Mouse (Mus musculus) limb, embryonic 14.5 days (tissue): ENCODE data around the gene Adam19. TPM values are rescaled to one million over a fixed set of nuclear protein-coding genes. Genes with fewer than 3 reads are reported as not detected.

Experiments
- ATAC-seq: fragments of 200-750 bp; cut with Nextera tagmentation; 2 replicates; pipeline ENCODE4 v1.8.0; 2017; ENCODE audit warnings: low read depth, moderate number of reproducible peaks, moderate TSS enrichment; ENCODE audit not compliant: low FRiP score
- DNase-seq: peaks from one replicate; pipeline ENCODE4 v3.0.0-alpha.2; 2015; ENCODE audit warnings: low spot score
- H3K27ac ChIP-seq: fragments of 300-500 bp; sonication (generic); replicated peaks from 2 replicates; pipeline ENCODE4 v1.5.1; 2014; ENCODE audit warnings: low read depth, mild to moderate bottlenecking, low read length, moderate library complexity, mixed read lengths
- H3K27me3 ChIP-seq: fragments of 300-500 bp; sonication (generic); 2 replicates; pipeline ENCODE4 v1.6.1; 2014; ENCODE audit warnings: low read length, mixed read lengths; ENCODE audit not compliant: control insufficient read depth, insufficient read depth
- H3K36me3 ChIP-seq: fragments of 300-500 bp; sonication (generic); 2 replicates; pipeline ENCODE4 v1.6.1; 2014; ENCODE audit warnings: mild to moderate bottlenecking, low read length, moderate library complexity, mixed read lengths; ENCODE audit not compliant: control insufficient read depth, insufficient read depth
- H3K4me1 ChIP-seq: fragments of 300-500 bp; sonication (generic); 2 replicates; pipeline ENCODE4 v1.6.1; 2014; ENCODE audit warnings: antibody characterized with exemption, low read length, mixed read lengths; ENCODE audit not compliant: control insufficient read depth, insufficient read depth
- H3K4me2 ChIP-seq: fragments of 300-500 bp; sonication (generic); replicated peaks from 2 replicates; pipeline ENCODE4 v1.6.1; 2014; ENCODE audit warnings: low read depth, mild to moderate bottlenecking, low read length, moderate library complexity; ENCODE audit not compliant: severe bottlenecking
- H3K4me3 ChIP-seq: fragments of 300-500 bp; sonication (generic); replicated peaks from 2 replicates; pipeline ENCODE4 v1.5.1; 2014; ENCODE audit warnings: low read length
- H3K9ac ChIP-seq: fragments of 300-500 bp; sonication (generic); 2 replicates; pipeline ENCODE4 v1.6.1; 2014; ENCODE audit warnings: mild to moderate bottlenecking, low read depth, low read length, moderate library complexity; ENCODE audit not compliant: severe bottlenecking
- H3K9me3 ChIP-seq: fragments of 300-500 bp; sonication (generic); 2 replicates; pipeline ENCODE4 v1.6.1; 2016; ENCODE audit warnings: low read length; ENCODE audit not compliant: control insufficient read depth
- POLR2A ChIP-seq: fragments of 200-500 bp; IDR thresholded peaks from 2 replicates; pipeline ENCODE4 v1.8.0; 2012; ENCODE audit warnings: inconsistent platforms, mild to moderate bottlenecking, moderate library complexity, borderline replicate concordance; ENCODE audit not compliant: insufficient read depth, insufficient read length; ENCODE audit errors: extremely low read depth
- WGBS: fragments of 180-500 bp; shearing (Covaris S2); extraction: QIAGEN DNeasy Blood & Tissue Kit; methylation state at CpG from one replicate; pipeline ENCODE4 v1.1.7; 2014; 5-methylcytosine and 5-hydroxymethylcytosine counted together
- polyA plus RNA-seq, 2 experiments: library from polyadenylated mRNA; depleted of rRNA in 1 of 2; stranded (reverse) in 1 of 2; unstranded in 1 of 2; fragments of >200 nt; fragmentation: Nextera tagmentation in 1 of 2; extraction: Ambion mirVana in 1 of 2; gene quantifications; 2 replicates each; pipeline versions ENCODE4 v1.2.1 to v1.2.3; 2012 to 2014

Gene Adam19
- polyA plus RNA-seq, 2 experiments: 13.3 to 29.3 TPM

DNA sequence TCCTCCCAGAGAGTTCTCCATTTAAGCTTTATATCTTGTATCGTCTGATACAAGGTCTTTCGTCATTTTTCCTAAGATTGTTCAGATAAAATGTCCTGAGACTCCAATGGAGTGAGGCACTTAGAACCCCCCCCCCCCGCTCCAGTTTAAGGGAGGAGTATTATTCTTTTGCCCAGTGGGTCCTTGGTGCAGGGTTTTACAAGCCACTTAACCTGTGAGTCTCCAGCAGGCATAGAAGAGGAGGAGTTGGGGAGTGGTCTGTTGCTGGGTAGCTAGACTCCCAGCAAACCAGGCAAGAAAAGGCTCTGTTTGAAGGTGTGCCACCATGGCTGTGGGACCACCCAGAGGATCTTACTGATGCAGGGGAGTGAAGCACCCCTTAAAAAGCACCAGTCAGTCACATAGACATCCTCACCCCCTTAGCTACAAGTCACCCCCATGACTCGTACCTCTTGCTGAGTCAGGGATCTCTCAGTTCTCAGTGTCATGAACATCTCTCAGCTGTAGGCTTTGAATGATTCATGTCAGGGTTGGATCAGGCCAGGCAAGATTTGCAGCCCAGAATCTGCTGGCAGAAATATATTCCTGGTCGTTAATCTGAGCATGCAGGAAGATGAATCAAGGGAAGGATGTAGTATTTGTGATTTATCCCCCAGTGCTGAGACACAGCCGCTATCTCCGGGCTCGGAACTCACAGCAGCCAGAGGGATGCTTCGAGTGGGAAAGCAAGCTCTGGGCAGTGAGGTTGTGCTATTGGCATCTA lies 59.8 kb downstream of the Adam19 start:
- H3K27me3 ChIP-seq: no peaks in the 10 kb centered on the region
- H3K9me3 ChIP-seq: no peaks in the 10 kb centered on the region
- H3K4me3 ChIP-seq: no peak overlapping the region
- TF ChIP-seq POLR2A: no peak
- no peak overlapping the region for H3K4me2 ChIP-seq
- 77% methylated on average over 9 of the region's 9 CpGs for WGBS
- no peak overlapping the region for H3K27ac ChIP-seq
- no peak for ATAC-seq
- H3K36me3 ChIP-seq: peaks cover 25% of the 10 kb centered on the region
- DNase-seq: no peak
- H3K4me1 ChIP-seq: no peaks in the 10 kb centered on the region
- no peak overlapping the region for H3K9ac ChIP-seq

DNA sequence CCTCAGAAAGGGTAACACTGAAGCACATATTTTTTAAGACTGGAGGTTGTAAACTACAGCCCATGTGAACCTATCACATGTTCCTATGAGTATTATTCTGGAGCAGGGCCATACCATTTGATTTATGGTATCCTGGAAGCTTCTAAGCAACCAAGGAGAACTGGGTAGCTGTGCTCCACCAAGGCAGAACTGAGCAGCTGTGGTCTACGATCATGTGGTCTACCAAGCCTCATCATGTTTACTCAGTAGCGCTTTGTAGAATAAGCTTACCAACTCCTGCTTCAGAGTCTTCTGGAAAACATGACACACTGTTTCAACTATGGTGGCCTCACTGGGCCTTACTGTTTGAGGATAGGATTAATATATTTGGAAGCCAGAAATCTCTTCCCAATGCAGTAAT lies 60.7 kb downstream of the Adam19 start:
- Histone ChIP-seq H3K4me2 (no peak overlapping the region), H3K9ac (no peak overlapping the region), H3K4me3 (no peak overlapping the region), H3K9me3 (no peaks in the 10 kb centered on the region), H3K27me3 (no peaks in the 10 kb centered on the region), H3K36me3 (peaks cover 32% of the 10 kb centered on the region), H3K4me1 (no peaks in the 10 kb centered on the region), H3K27ac (no peak overlapping the region)
- peak; percentile 54 for DNase-seq
- 81% methylated on average over 2 of the region's 2 CpGs for WGBS
- no peak for TF ChIP-seq POLR2A
- no peak for ATAC-seq

DNA sequence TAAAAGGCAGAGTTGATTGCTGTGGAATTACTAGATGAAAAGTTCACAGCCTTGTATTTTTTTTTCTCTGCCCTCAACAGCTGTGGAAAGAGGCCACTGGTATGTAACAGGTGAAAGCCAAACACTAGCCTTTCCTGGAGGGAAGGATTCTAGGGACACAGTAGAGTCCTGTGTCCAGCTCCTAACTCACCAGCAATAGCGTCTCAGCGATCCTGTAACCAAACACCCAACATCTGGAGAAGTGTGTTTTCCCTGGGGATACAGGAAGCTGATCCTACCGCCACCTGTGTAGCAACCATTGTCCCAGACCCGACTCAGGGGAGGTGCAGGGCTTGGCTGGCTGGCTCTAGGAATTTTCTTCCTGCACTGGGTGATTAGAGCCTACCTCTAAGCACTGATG lies 63.8 kb downstream of the Adam19 start:
- 6% methylated on average over 4 of the region's 4 CpGs for WGBS
- Histone ChIP-seq H3K27ac (no peak overlapping the region), H3K9me3 (no peaks in the 10 kb centered on the region), H3K4me2 (no peak overlapping the region), H3K27me3 (no peaks in the 10 kb centered on the region), H3K9ac (no peak overlapping the region), H3K36me3 (peaks cover 40% of the 10 kb centered on the region), H3K4me3 (no peak overlapping the region), H3K4me1 (no peaks in the 10 kb centered on the region)
- DNase-seq (peak; percentile 37), ATAC-seq (peak; percentile 86)
- no peak for TF ChIP-seq POLR2A

GRCm38 (mm10) chr11:46120084-46120483 lies 64.3 kb downstream of the Adam19 start:
- H3K4me2 ChIP-seq: no peak overlapping the region
- H3K27me3 ChIP-seq: no peaks in the 10 kb centered on the region
- no peaks in the 10 kb centered on the region for H3K9me3 ChIP-seq
- H3K27ac ChIP-seq: no peak overlapping the region
- WGBS: 74% methylated on average over 10 of the region's 10 CpGs
- no peak; the same call in 1 of the 2 replicates for ATAC-seq
- H3K4me1 ChIP-seq: no peaks in the 10 kb centered on the region
- no peak for DNase-seq
- no peak for TF ChIP-seq POLR2A
- H3K9ac ChIP-seq: no peak overlapping the region
- no peak overlapping the region for H3K4me3 ChIP-seq
- peaks cover 40% of the 10 kb centered on the region for H3K36me3 ChIP-seq

- peaks cover 41% of the 10 kb centered on the region for H3K36me3 ChIP-seq
- H3K27ac ChIP-seq: no peak overlapping the region
- no peak for TF ChIP-seq POLR2A
- no peak overlapping the region for H3K4me3 ChIP-seq
- H3K9ac ChIP-seq: no peak overlapping the region
- 90% methylated on average over 4 of the region's 4 CpGs for WGBS
- no peaks in the 10 kb centered on the region for H3K9me3 ChIP-seq
- ATAC-seq: no peak
- DNase-seq: no peak
- no peaks in the 10 kb centered on the region for H3K27me3 ChIP-seq
- no peaks in the 10 kb centered on the region for H3K4me1 ChIP-seq
- H3K4me2 ChIP-seq: no peak overlapping the region
Observed at GRCm38 (mm10) chr11:46121666-46122065, 65.9 kb downstream of the Adam19 start.
